Mouse (Mus musculus): Measurements from ENCODE around the gene Bicra. TPM values are rescaled to one million over a fixed set of nuclear protein-coding genes. Genes with fewer than 3 reads are reported as not detected.

Gene Bicra
- polyA plus RNA-seq, 1 experiment, result 8.1 TPM

GRCm38 (mm10) chr7:15982729-15983407 lies 64.9 kb downstream of the Bicra start:
- no peak for DNase-seq (ENCODE audit: low read depth, low spot score)

GRCm38 (mm10) chr7:15981538-15981937 lies 66.2 kb downstream of the Bicra start:
- no peak for DNase-seq (ENCODE audit: low read depth, low spot score)
- WGBS, result 66% methylated on average over 4 of the region's 4 CpGs

More at GRCm38 (mm10) chr7:15982729-15983407, 64.9 kb downstream of the Bicra start:
- 18% methylated on average over 4 of the region's 4 CpGs for WGBS

GRCm38 (mm10) chr7:15980246-15980645 lies 67.5 kb downstream of the Bicra start:
- 76% methylated on average over 8 of the region's 8 CpGs for WGBS
- DNase-seq (ENCODE audit: low read depth, low spot score), result no peak

- DNase-seq (ENCODE audit: low read depth, low spot score), result no peak
- 75% methylated on average over 4 of the region's 4 CpGs for WGBS
These were observed 71.8 kb downstream of the Bicra start for GRCm38 (mm10) chr7:15975904-15976303.

GRCm38 (mm10) chr7:15975451-15975850 lies 72.3 kb downstream of the Bicra start:
- 90% methylated on average over 10 of the region's 10 CpGs for WGBS
- no peak for DNase-seq (ENCODE audit: low read depth, low spot score)

GRCm38 (mm10) chr7:15974712-15975111 lies 73.0 kb downstream of the Bicra start:
- WGBS, result 27% methylated on average over 5 of the region's 5 CpGs
- no peak for DNase-seq (ENCODE audit: low read depth, low spot score)

GRCm38 (mm10) chr7:15972247-15972646 lies 75.5 kb downstream of the Bicra start:
- WGBS, result 79% methylated on average over 25 of the region's 25 CpGs
- no peak for DNase-seq (ENCODE audit: low read depth, low spot score)

GRCm38 (mm10) chr7:15969674-15970073 lies 78.0 kb downstream of the Bicra start:
- no peak for DNase-seq (ENCODE audit: low read depth, low spot score)
- 82% methylated on average over 3 of the region's 3 CpGs for WGBS

- DNase-seq (ENCODE audit: low read depth, low spot score), result no peak
- 89% methylated on average over 8 of the region's 8 CpGs for WGBS
These were observed 79.4 kb downstream of the Bicra start for GRCm38 (mm10) chr7:15968322-15968721.

GRCm38 (mm10) chr7:15967312-15967711 lies 80.4 kb downstream of the Bicra start, which contains the start of gene Ehd2:
Ehd2 (minus strand) TSS chr7:15967567.
- no peak for DNase-seq (ENCODE audit: low read depth, low spot score)
- 3% methylated on average over 22 of the region's 22 CpGs for WGBS

GRCm38 (mm10) chr7:15966489-15966888 lies 81.2 kb downstream of the Bicra start:
- WGBS, result 65% methylated on average over 3 of the region's 3 CpGs
- DNase-seq (ENCODE audit: low read depth, low spot score), result no peak

- DNase-seq (ENCODE audit: low read depth, low spot score), result no peak
- 71% methylated on average over 32 of the region's 32 CpGs for WGBS
These were observed 83.7 kb downstream of the Bicra start for GRCm38 (mm10) chr7:15963798-15964652.

GRCm38 (mm10) chr7:15962311-15963288 lies 85.1 kb downstream of the Bicra start:
- DNase-seq (ENCODE audit: low read depth, low spot score), result no peak
- 15% methylated on average over 12 of the region's 12 CpGs for WGBS

GRCm38 (mm10) chr7:15961798-15962197 lies 85.9 kb downstream of the Bicra start:
- 74% methylated on average over 7 of the region's 7 CpGs for WGBS
- DNase-seq (ENCODE audit: low read depth, low spot score), result no peak

- 28% methylated on average over 4 of the region's 4 CpGs for WGBS
- no peak for DNase-seq (ENCODE audit: low read depth, low spot score)
These were observed 86.5 kb downstream of the Bicra start for GRCm38 (mm10) chr7:15961239-15961638.

GRCm38 (mm10) chr7:15960691-15961090 lies 87.0 kb downstream of the Bicra start:
- 54% methylated on average over 4 of the region's 4 CpGs for WGBS
- DNase-seq (ENCODE audit: low read depth, low spot score), result no peak

GRCm38 (mm10) chr7:15956143-15956542 lies 91.6 kb downstream of the Bicra start:
- no peak for DNase-seq (ENCODE audit: low read depth, low spot score)
- 51% methylated on average over 5 of the region's 5 CpGs for WGBS

- WGBS, result 31% methylated on average over 7 of the region's 7 CpGs
- DNase-seq (ENCODE audit: low read depth, low spot score), result no peak
These were observed 92.2 kb downstream of the Bicra start for GRCm38 (mm10) chr7:15955509-15955908.

- DNase-seq (ENCODE audit: low read depth, low spot score), result no peak
- 19% methylated on average over 21 of the region's 21 CpGs for WGBS
These were observed 92.7 kb downstream of the Bicra start for GRCm38 (mm10) chr7:15954978-15955443.

GRCm38 (mm10) chr7:15954436-15954835 lies 93.3 kb downstream of the Bicra start:
- 88% methylated on average over 7 of the region's 7 CpGs for WGBS
- no peak for DNase-seq (ENCODE audit: low read depth, low spot score)

All from large intestine, adult 2 months (tissue).